Mouse (Mus musculus) gastrocnemius, postnatal 14 days (tissue): ENCODE results near the gene C2cd4d. TPM values are rescaled to one million over a fixed set of nuclear protein-coding genes. Genes with fewer than 3 reads are reported as not detected.

Experiments
- DNase-seq: peaks from one replicate; pipeline ENCODE4 v3.0.0; 2021; ENCODE audit warnings: mixed read lengths
- intact Hi-C: fragments of 180-260 bp; cut with DNase I; formaldehyde crosslinking; loops from one replicate; pipeline ENCODE4 v1.15.1; 2025; ENCODE audit warnings: low total_unique reads
- long read RNA-seq, 2 experiments: library from polyadenylated mRNA; stranded (forward); transcript quantifications; one replicate each; pipeline ENCODE4 v2.0.0; 2021
- total RNA-seq, 2 experiments: library from RNA; stranded (reverse); gene quantifications; 2 replicates each; pipeline ENCODE4 v1.2.3; 2021

C2cd4d gene
- total RNA-seq, result under 1 TPM; 0.18 to 0.31 TPM
- long read RNA-seq, experiment 1, result 0 reads
- long read RNA-seq, experiment 2, partial matches to known transcripts, result 1 of 1 reads
- long read RNA-seq, experiment 2, other reads (novel, unspliced or antisense), result 0 of 1 reads

DNA sequence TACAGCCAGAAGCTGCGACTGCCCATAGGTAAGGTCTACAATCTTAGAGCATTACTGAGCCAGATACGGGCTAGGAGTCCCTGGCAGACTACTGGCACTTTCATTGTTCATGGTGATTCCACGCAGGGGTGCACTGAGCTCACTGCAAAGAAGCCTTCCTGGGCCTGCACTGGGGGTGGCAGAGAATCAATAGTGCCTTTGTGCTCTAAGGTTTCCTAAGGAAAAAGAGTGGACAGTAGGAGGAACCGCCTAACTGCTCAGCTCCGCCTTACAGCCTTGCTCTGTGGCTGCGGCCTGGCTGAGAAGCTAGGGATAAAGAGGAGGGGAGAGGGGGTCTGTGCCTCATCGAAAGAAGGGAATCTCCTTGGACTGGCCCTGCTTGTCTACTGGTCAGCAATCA, at the start of gene C2cd4d:
Gene C2cd4d (plus strand): TSS at position 301 of the 400 bp plus-strand sequence.
- DNase-seq, result no peak
- intact Hi-C loops, result loop anchor here (10.0 kb wide), 1 partner anchor 243 kb away; no protein-coding TSS in a partner anchor

DNA sequence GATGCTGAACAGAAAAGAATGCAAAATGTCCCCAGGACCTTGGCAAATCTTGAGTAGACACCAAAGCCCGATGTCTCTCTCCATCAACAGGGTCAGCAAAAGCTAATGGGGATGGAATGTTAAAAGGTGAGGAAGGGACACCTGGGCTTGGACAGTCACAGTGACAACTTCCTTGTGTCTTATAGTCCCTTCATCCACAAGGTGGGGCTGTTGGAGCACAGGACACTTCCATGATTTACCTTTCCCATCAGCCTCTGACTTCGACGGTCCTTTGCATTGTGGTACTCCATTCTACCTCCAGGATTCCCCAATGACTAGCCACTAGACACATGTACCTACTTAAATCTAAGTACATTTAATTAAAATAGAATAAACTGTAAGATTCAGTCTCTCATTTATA, 33.6 kb upstream of the C2cd4d start:
- intact Hi-C loops, result no loop called here

DNA sequence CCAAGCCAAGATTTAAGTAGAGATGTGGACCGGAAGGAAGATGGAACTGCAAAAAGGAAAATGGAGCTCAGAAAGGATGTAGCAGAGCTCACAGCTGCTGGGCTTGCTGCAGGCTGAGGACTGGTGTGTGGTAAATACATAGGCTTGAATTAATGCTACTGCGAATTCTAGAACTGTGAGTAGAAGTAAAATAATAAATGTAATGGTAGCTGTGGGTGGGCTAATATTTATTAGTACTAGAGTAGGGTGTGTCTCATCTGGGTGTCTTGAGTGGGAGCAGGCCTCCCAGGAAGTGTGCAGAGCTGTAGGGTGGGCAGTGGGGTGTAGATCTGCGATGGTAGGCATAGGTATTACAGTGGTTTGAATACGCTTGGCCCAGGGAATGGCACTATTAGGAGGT, 27.8 kb upstream of the C2cd4d start:
- DNase-seq, result no peak

More for the DNA sequence above, 33.6 kb upstream of the C2cd4d start:
- no peak for DNase-seq

DNA sequence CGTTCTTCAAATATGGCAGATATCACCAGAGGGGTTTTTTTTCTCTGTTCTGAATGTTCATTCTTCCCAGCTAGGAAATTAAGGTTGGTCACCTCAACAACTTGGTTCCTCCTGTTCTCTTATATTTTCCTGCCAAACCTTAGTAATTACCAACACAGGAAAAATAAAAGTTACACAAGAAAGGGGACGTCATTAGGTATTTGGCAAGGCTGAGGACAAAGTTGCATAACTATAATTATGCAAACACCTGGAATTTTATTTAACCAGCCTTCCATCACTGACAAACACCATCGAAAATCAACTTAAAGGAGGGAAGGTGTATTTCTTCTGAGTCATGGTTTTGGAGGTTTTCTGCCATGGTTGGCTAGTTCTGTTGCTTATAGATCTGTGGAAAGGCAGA, 23.7 kb upstream of the C2cd4d start:
- DNase-seq, result no peak

More for the DNA sequence above, 27.8 kb upstream of the C2cd4d start:
- intact Hi-C loops, result no loop called here

DNA sequence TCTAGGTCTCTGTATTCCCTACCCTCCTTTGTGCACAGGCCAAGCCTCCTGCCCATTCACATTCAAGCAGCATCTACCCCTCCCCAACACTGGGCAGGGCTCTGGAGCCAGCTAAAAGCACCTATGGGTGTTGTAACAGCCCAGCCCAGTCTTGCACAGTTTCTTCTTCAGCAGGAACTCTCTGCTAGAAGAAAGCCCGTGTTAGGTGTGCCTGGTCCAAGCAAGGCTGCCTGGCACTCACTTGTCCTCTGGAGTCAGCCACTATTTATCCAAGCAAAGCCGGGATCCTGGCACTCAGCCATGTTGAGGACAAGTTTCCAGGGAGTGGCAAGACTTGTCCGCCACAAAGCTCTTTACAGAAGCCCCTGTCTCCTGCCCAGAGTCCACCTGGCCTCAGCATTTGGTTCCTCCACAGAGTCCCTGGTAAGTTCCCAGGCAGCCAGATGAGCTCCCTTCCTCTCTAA, 20.2 kb upstream of the C2cd4d start, which contains the start of gene Them5:
Gene Them5 (plus strand): TSS at position 141 of the 464 bp plus-strand sequence.
- DNase-seq, result no peak

More for the DNA sequence above, 23.7 kb upstream of the C2cd4d start:
- intact Hi-C loops, result no loop called here

DNA sequence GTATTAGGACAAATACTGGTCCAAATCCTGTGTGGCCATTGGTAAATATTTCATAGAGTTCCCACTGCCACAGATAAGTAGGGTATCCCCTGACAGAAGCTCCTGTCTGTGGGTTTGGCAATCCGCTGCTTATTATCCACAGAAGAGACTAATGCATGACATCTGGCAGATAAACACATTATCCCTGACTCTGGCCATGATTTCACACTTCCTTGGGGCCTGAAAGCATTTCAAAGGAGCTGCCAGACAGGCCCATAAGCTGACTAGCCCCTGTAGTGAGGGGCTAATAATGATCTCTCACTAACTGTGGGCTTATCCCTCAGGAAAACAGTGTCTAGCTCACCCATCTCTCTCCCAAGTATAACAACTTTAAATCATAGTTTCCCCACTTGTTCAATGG, 19.7 kb upstream of the C2cd4d start:
- intact Hi-C loops, result no loop called here
- no peak for DNase-seq

More for the DNA sequence above, 20.2 kb upstream of the C2cd4d start, which contains the start of gene Them5:
- intact Hi-C loops, result no loop called here

DNA sequence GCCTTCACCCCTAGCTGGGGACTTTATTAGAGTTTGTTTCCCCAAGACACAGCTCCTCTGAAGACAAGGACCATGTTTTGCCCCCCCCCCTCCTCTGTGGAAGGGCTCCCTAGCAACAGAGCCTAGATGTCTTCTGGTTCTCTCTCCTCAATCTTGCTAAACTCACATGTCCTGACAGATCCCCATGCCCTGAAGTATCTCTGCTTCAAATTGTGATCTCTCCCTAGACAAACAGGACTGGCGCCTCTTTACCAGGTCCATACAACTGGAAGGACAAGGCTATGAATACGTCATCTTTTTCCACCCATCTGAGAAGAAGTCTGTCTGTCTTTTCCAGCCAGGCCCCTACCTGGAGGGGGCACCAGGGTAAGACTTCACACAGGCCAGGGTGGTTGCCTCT, 18.1 kb upstream of the C2cd4d start:
- no peak for DNase-seq
- intact Hi-C loops, result no loop called here

DNA sequence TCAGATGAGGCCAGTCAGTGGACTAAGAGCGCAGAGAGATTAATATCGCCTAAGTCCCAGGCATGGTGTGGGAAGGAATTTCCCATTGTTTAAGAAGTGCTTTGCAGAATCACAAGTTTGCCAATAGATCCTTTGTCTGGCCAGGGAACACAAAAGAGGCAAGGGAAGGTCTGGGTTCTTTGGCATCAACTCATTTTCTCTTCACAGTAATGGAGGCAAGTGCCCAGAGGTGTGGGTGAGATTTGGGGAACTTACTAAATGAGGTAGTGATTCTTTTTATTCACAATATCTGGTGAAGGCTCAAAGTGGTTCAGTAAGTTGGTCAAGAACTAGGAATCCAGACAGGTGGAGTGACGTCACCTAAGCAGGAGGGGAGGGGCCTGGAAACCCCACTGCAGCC, 17.3 kb upstream of the C2cd4d start:
- intact Hi-C loops, result no loop called here
- no peak for DNase-seq

DNA sequence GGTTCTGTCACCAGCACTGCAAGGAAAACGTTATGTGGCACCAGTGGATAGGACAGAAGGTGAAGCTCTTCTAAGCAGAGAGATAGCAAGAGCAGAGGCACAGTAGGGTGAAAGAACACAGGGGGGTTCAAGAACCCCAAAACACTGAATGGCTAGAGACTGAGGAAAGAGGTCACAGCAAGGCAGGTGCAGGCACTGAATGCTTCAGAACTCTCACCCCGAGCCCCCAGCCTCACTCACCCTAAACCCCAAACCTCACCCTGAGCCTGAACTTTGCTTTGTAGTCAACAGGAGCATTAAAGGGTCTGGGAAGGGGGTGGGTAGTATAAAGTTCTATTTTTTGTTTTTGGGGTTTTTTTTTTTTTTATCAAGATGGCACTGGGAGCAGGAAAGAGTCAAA, 14.1 kb upstream of the C2cd4d start:
- intact Hi-C loops, result no loop called here
- no peak for DNase-seq

DNA sequence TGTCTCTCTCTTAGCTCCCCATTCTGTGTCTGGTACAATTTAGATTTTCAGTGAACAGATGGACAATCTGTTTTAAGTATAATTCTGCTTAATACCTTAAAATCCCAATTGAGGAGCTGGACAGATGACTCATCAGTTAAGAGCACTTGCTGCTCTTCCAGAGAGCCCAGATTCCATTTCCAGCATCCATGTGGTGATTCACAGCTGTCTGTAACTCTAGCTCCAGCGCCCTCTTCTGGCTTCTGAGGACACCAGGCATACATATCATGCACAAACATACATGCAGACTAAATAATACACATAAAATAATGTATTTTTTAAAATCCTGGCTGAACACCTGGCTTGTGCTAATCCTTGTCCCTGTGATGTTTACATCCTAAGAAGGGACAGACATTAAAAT, 1.4 kb upstream of the C2cd4d start:
- intact Hi-C loops, result loop anchor here (10.0 kb wide), 1 partner anchor 244 kb away; no protein-coding TSS in a partner anchor
- DNase-seq, result no peak

DNA sequence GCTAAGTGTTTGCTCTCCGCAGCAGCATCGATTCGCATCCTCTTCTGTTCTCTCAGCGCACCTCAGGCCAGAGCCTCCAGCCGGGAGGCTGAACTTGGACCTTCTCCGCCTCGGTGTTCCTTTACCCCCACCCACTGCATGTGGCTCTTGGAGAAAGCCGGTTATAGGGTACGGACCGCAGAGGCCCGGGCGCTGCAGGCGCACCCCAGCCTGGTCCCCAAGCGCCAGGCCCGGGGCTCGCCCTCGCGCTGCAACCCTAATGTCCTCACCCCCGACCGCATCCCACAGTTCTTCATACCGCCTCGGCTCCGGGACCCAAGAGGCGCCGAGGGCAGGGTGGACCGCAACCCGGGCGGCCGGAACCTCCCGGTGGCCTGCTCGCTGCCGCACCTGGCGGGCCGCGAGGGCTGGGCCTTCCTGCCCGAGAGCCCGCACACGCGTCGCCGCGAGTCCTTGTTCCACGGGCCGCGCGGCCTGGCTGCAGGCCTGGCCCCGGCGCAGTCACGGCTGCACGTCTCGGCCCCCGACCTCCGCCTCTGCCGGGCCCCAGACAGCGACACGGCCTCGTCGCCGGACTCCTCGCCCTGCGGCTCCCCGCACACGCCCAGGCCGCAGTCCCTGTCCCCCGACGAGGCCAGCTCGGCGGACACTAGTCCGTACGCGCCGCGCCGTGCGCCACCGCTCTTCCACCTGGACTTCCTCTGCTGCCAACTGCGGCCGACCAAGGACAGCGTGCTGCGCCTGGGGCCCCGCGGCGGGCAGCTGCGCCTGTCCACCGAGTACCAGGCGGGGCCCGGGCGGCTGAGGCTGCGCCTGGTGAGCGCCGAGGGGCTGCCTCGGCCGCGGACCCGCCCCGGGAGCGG, 1.3 kb downstream of the C2cd4d start:
- intact Hi-C loops, result loop anchor here (10.0 kb wide), 1 partner anchor 241 kb away; no protein-coding TSS in a partner anchor
- peak; percentile 51 for DNase-seq

DNA sequence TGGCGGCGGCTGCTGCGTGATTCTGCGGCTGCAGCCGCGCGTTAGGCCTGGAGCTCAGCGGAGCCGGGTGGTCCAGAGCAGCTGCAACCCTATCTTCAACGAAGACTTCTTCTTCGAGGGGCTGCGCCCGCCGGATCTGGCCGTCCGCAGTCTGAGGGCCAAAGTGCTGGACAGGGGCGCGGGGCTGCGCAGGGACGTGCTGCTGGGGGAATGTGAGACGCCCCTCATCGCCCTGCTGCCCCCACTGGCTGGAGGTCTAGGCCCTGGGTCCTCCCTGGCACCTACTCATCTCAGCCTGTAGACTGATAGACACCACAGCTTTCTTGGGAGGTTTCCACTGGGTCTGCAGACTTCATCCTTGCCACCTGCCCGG, 1.9 kb downstream of the C2cd4d start:
- DNase-seq, result no peak
- intact Hi-C loops, result loop anchor here (10.0 kb wide), 1 partner anchor 241 kb away; no protein-coding TSS in a partner anchor

DNA sequence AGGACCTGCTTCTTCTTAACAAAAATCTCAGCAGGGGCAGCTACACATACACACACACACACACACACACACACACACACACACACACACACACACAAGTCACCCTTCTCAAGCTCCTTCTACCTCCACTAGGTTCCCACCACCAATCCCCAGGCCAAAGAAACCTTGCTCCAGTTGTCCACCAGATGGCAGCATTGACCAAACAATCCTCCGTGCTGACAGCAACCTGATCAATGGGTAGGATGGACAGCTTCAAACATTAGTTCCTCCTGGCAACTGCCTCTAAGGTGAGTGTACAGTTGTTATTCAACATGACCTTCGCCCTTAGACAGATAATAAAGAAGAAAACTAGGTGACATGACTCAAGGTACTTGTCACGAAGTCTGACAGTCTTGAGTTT, 4.5 kb downstream of the C2cd4d start:
- intact Hi-C loops, result loop anchor here (5.0 to 10.0 kb wide), 2 partner anchors 86 to 238 kb away; no protein-coding TSS in a partner anchor
- peak; percentile 55 for DNase-seq

DNA sequence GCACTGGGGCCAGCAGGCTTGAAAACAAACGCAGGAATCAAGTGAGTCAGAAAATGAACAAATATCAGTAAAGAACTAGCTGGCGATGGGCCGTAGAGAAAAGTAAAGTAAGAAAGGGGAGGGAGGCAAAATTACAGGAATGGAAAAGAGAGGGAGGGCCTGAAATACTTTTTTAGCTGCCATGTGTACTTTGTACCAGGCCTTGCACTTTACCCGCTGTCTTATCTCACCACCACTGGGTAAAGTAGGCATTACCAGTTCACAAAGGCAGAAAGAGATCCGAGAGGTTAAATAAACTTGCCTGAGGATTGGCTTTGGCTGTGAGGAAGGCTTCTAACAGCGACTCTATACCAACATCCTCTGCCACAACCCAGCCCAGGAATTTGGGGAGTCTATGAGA, 5.3 kb downstream of the C2cd4d start:
- intact Hi-C loops, result loop anchor here (5.0 to 10.0 kb wide), 2 partner anchors 85 to 237 kb away; no protein-coding TSS in a partner anchor
- DNase-seq, result no peak

DNA sequence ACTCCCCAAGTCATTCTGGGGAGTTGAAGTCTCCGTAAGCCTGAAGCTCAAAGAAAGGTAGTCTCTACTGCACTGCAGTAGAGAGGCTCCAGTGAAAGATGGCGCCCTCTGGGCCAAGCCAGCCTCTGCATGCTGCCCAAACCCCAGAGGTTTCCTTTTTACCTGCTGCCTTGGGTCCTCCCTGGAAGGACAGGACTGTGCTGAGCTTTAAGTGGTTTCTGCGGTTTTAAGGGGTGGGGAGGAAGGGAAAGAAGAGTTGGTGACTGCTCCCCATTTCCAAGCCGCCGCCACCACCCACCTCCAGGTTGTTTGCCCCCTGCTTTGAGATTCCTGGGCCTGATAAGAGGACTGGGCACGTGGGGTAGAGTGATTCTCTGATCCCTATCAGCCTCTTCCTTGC, 6.4 kb downstream of the C2cd4d start:
- intact Hi-C loops, result loop anchor here (5.0 to 10.0 kb wide), 2 partner anchors 84 to 236 kb away; no protein-coding TSS in a partner anchor
- no peak for DNase-seq

DNA sequence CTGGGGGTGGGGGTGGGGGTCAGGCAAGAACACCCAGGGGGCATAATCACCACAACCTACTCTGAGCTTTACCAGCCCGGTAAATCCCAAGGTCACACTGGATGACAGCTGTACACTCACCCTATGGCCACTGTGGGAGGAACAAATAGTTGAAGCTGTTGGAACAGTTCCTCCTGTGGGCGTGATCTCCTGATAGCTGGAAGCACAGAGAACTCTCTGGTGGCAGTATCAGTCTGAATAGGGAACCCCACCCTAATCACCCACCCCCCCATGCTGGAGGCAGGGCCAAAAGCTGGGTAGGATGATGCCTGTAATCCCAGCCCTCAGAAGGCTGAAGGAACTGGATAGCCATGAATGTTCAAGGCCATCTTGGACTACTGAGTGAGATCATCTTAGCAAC, 7.5 kb downstream of the C2cd4d start:
- intact Hi-C loops, result loop anchor here (5.0 to 10.0 kb wide), 2 partner anchors 83 to 235 kb away; no protein-coding TSS in a partner anchor
- DNase-seq, result no peak

DNA sequence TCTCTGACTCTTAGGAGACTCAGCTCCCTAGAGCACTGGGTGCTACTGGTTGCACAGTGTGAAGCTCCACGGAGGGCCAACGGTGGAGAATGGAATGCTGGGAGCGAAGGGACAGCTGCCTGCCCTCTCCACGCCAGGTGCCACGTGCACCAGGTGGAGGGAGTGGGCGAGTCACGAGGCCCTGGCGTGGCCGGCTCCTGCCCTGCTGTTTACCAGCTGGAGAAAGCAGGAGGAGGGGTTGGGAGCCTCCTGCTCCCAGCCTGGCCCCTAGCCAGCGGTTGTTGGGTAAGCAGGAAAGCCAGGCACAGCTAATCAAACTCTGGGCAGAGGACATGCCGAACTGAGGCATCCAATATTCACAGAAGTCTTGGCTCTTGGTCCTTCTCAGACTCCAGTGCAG, 9.4 kb downstream of the C2cd4d start:
- peak; percentile 83 for DNase-seq
- intact Hi-C loops, result no loop called here

DNA sequence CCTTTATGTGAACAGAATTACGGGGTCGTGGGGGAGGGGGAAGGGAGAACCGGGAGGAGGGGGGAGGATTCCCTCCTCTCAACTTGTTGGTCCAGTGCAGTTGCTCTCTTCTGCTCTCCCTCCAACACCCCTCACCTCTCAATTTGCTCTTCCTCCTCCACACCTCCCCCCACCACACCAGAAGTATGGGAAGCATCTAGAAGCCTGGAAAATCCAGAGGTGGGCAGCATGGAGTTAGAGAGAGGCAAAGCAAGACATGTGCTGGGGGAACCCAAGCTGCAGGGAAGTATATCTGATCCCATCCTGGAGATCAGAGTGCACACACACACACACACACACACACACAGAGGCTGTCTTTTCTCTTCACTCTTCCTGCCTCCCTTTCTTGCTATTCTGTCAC, 9.8 kb downstream of the C2cd4d start:
- DNase-seq, result no peak
- intact Hi-C loops, result no loop called here

DNA sequence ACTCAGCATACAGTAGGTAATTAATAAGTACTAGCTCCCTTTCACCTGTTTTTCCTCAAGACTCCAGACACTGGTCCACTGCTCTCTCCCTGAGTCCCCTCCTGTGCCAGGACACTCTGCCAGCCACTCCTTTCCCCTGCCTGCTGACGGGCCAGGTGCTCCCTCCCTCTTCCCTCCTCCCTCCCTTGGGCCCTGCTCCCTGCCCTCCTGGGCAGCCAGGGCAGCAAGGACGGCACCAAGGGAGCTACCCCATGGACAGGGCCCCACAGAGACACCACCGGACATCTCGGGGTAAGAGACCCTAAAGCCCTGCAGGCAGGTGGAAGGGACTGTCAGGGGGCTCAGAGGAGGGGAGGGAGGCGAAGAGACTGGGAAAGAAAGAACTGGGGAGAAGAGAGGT, 10.4 kb downstream of the C2cd4d start, which contains the start of gene Rorc:
Gene Rorc (plus strand): TSS at position 154 of the 400 bp plus-strand sequence.
- intact Hi-C loops, result no loop called here
- DNase-seq, result peak; percentile 65

DNA sequence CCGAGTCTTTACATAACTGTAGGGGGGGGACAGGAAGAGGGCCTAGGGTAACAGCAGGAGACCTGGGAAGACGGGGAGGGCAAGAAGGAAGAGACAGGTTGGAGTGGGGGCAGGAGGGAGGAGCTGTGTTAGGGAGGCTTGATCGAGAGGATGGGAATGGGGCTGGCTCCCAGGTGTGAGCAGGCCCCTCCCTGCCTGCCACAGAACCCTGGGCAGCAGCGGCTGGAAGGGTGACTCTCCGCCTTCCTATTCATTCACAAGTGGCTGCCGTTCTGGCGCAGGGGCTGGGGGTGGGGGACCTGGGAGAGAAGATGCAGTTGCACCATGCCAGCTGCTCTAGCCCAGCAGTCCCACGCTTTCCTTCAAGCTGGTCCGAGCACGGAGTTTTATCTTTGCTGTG, 10.9 kb downstream of the C2cd4d start:
- no peak for DNase-seq
- intact Hi-C loops, result no loop called here
